Mouse (Mus musculus) intestine, embryonic 16.5 days (tissue): ENCODE results near the gene P4ha1. TPM values are rescaled to one million over a fixed set of nuclear protein-coding genes. Genes with fewer than 3 reads are reported as not detected.
A peak's percentile ranks its signal among the peaks of the same experiment; 100 is the strongest.

Source experiments
- ATAC-seq: fragments of 200-750 bp; cut with Nextera tagmentation; 2 replicates; pipeline ENCODE4 v1.8.0; 2017; ENCODE audit warnings: moderate TSS enrichment, moderate library complexity
- H3K27ac ChIP-seq: fragments of 300-500 bp; sonication (generic); 2 replicates; pipeline ENCODE4 v1.5.1; 2014; ENCODE audit warnings: mild to moderate bottlenecking, low read length
- H3K27me3 ChIP-seq: fragments of 300-500 bp; sonication (generic); replicated peaks from 2 replicates; pipeline ENCODE4 v1.6.1; 2014; ENCODE audit warnings: low read length, control low read depth, mixed read lengths; ENCODE audit not compliant: control insufficient read depth, insufficient read depth
- H3K36me3 ChIP-seq: fragments of 300-500 bp; sonication (generic); 2 replicates; pipeline ENCODE4 v1.6.1; 2014; ENCODE audit warnings: low read length, control low read depth; ENCODE audit not compliant: control insufficient read depth, insufficient read depth
- H3K4me1 ChIP-seq: fragments of 300-500 bp; sonication (generic); 2 replicates; pipeline ENCODE4 v1.6.1; 2014; ENCODE audit warnings: low read length, control low read depth, mixed read lengths; ENCODE audit not compliant: control insufficient read depth, insufficient read depth
- H3K4me2 ChIP-seq: fragments of 300-500 bp; sonication (generic); 2 replicates; pipeline ENCODE4 v1.6.1; 2014; ENCODE audit warnings: low read depth, low read length, control low read depth
- H3K4me3 ChIP-seq: fragments of 300-500 bp; sonication (generic); 2 replicates; pipeline ENCODE4 v1.5.1; 2014; ENCODE audit warnings: mild to moderate bottlenecking, low read length
- H3K9ac ChIP-seq: fragments of 300-500 bp; sonication (generic); 2 replicates; pipeline ENCODE4 v1.6.1; 2014; ENCODE audit warnings: low read depth, low read length
- H3K9me3 ChIP-seq: fragments of 300-500 bp; sonication (generic); 2 replicates; pipeline ENCODE4 v1.6.1; 2016; ENCODE audit warnings: low read length, control low read depth; ENCODE audit not compliant: control insufficient read depth
- WGBS: fragments of 180-500 bp; shearing (Covaris S2); extraction: QIAGEN DNeasy Blood & Tissue Kit; methylation state at CpG from one replicate; pipeline ENCODE4 v1.1.7; 2014; 5-methylcytosine and 5-hydroxymethylcytosine counted together
- polyA plus RNA-seq: library from polyadenylated mRNA; unstranded; fragments of >200 nt; fragmentation: Nextera tagmentation; extraction: Ambion mirVana; gene quantifications from 2 replicates; pipeline ENCODE4 v1.2.1, GENCODE M21; 2015

Gene P4ha1
- polyA plus RNA-seq, 1 experiment from 2014 or later: 69.4 TPM

DNA sequence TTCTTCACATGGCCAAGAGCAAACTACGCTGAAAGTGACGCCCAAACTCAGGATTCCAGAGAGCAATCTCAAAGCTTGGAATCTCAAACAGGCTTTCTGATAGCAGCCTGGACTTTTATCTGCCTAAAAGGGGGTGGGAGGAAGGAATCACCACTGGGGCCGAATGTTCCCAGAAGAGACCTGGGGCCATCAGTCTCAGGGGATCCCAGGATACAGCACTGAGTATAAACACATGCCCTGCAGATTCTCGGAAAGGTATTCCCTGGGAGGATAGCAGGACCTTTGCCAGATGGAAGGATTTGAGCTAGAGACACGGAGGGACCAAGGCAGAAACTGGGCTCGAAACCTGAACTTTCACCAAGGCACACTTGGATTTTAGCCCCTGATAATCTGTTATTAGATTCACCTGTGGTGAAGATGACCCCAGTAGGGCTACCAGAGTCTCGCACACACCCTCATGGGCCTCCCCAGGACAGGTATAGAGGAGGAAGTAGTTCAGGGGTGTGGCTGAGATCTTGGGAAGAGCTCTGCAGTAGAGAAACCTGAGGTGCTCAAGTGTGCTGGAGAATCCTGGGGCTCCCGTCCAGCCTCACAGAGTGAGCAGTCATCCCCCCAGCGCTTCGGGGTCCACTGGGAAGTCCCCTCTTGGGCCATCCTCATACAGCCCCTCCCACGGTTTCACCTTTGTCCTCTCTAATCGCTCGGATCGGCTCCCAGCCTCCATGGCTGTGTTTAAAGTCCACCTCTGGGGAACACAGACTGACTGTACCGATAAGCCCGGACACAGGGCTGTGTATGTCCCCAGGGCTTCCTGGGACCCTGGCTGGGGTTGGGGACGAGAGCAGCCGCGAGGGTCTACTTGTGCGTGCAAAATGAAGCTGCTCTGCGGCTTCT lies 80.0 kb downstream of the P4ha1 start, which contains the start of gene Pla2g12b:
Gene Pla2g12b, plus strand, starts transcription at position 762 of the 894 bp plus-strand sequence.
- no peaks in the 10 kb centered on the region for H3K4me1 ChIP-seq
- WGBS: 48% methylated on average over 21 of the region's 21 CpGs
- H3K27ac ChIP-seq: peak within 1 kb of the TSS; percentile 85
- peak within 1 kb of the TSS; percentile 70 for H3K9ac ChIP-seq
- H3K27me3 ChIP-seq: no peaks in the 10 kb centered on the region
- no peaks in the 10 kb centered on the region for H3K36me3 ChIP-seq
- ATAC-seq: peak; percentile 95
- H3K4me2 ChIP-seq: peak within 1 kb of the TSS; percentile 45
- H3K9me3 ChIP-seq: no peaks in the 10 kb centered on the region
- H3K4me3 ChIP-seq: peak within 1 kb of the TSS; percentile 48

DNA sequence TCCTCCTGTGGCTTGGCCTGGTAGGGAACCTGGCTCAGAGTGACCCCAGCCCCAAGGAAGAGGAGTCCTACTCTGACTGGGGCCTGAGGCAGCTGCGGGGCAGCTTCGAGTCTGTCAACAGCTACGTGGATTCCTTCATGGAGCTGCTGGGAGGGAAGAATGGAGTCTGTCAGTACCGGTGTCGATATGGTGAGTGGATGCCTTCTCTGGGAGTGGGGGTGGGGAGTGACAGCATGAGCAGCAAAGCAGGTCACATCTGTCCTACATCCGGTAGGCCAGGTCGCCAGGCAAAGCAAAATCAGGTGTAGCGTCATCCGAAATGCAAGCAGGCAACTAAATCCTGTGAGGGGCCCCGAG lies 80.7 kb downstream of the P4ha1 start:
- ATAC-seq: peak; percentile 66
- 57% methylated on average over 10 of the region's 10 CpGs for WGBS
- H3K4me1 ChIP-seq: no peaks in the 10 kb centered on the region
- peak overlapping the region; percentile 45 for H3K4me2 ChIP-seq
- no peaks in the 10 kb centered on the region for H3K9me3 ChIP-seq
- H3K4me3 ChIP-seq: peak overlapping the region; percentile 48
- peak overlapping the region; percentile 85 for H3K27ac ChIP-seq
- H3K9ac ChIP-seq: peak overlapping the region; percentile 70
- H3K36me3 ChIP-seq: no peaks in the 10 kb centered on the region
- no peaks in the 10 kb centered on the region for H3K27me3 ChIP-seq

GRCm38 (mm10) chr10:59408499-59408898 lies 85.4 kb downstream of the P4ha1 start:
- no peak overlapping the region for H3K27ac ChIP-seq
- no peaks in the 10 kb centered on the region for H3K36me3 ChIP-seq
- H3K27me3 ChIP-seq: no peaks in the 10 kb centered on the region
- no peak overlapping the region for H3K9ac ChIP-seq
- ATAC-seq: no peak
- no peaks in the 10 kb centered on the region for H3K4me1 ChIP-seq
- no peak overlapping the region for H3K4me2 ChIP-seq
- H3K4me3 ChIP-seq: no peak overlapping the region
- H3K9me3 ChIP-seq: no peaks in the 10 kb centered on the region
- WGBS: 38% methylated on average over 6 of the region's 6 CpGs

DNA sequence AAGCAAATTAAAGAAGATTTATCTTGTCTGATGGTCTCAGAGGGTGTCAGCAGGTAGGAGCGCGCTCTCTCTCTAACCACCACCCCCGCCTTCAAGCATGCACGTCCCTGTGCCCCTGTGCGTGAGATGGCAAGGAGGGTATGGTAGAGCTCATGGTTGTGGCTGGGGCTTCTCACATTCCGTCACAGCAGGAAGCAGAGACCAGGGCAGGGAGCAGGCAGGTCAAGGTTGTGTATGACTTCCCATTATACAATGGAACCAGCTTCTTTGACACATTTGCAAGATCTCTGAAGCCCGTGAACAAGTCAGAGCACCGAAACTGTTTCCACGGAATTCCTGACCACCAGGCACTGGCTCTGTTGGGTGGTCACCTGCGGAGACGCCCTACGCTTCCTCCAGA lies 87.2 kb downstream of the P4ha1 start:
- no peak overlapping the region for H3K9ac ChIP-seq
- ATAC-seq: no peak
- 58% methylated on average over 12 of the region's 12 CpGs for WGBS
- no peak overlapping the region for H3K4me2 ChIP-seq
- no peaks in the 10 kb centered on the region for H3K9me3 ChIP-seq
- H3K27ac ChIP-seq: no peak overlapping the region
- no peaks in the 10 kb centered on the region for H3K4me1 ChIP-seq
- no peak overlapping the region for H3K4me3 ChIP-seq
- H3K27me3 ChIP-seq: no peaks in the 10 kb centered on the region
- H3K36me3 ChIP-seq: no peaks in the 10 kb centered on the region

- H3K27me3 ChIP-seq: no peaks in the 10 kb centered on the region
- WGBS: 93% methylated on average over 4 of the region's 4 CpGs
- no peak overlapping the region for H3K27ac ChIP-seq
- no peak overlapping the region for H3K4me2 ChIP-seq
- H3K9me3 ChIP-seq: no peaks in the 10 kb centered on the region
- no peak overlapping the region for H3K4me3 ChIP-seq
- H3K36me3 ChIP-seq: no peaks in the 10 kb centered on the region
- no peak for ATAC-seq
- no peak overlapping the region for H3K9ac ChIP-seq
- H3K4me1 ChIP-seq: no peaks in the 10 kb centered on the region
These were observed 90.6 kb downstream of the P4ha1 start for GRCm38 (mm10) chr10:59413711-59414110.

DNA sequence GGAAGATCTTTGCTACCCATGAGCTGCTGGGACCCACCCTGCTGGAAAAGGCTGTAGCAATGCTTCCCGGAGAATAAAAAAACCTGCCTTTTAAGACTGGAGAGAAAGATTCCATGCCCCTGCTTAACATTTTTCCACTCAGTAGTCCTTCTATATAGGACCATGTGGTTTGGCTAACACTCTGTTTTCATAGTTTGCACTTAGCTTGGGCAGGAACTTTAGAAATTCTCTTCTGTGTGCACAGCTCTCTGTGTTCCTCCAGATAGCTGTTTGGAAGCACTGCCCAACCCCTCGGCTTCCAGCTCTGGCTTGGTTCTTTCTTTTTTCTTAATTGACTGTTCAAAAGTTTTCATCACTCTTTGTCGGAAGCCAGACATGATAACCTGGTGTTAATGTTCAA lies 93.5 kb downstream of the P4ha1 start:
- 82% methylated on average over 3 of the region's 3 CpGs for WGBS
- Histone ChIP-seq H3K9me3 (no peaks in the 10 kb centered on the region), H3K4me1 (no peaks in the 10 kb centered on the region), H3K4me2 (no peak overlapping the region), H3K27ac (no peak overlapping the region), H3K9ac (no peak overlapping the region), H3K36me3 (no peaks in the 10 kb centered on the region), H3K4me3 (no peak overlapping the region), H3K27me3 (no peaks in the 10 kb centered on the region)
- no peak for ATAC-seq

DNA sequence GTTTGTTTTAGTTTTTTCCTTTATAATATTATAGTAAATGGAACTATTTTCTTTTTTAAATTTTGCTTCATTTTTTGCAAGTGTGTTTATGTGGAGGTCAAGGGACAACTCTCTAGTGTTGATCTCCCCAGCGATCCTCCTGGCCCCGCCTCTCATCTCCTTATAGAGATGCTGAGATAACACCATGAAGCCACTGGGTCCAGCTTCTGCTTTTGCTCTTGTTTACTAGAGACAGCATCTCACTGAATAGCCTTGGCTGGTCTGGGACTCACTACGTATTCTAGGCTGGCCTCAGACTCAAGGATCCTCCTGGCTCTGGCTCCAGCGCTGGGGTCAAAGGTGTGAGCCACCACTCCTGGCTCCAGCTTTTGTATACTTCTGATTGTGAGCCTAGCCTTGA lies 96.4 kb downstream of the P4ha1 start:
- H3K9ac ChIP-seq: no peak overlapping the region
- H3K4me1 ChIP-seq: no peaks in the 10 kb centered on the region
- no peak overlapping the region for H3K4me3 ChIP-seq
- H3K36me3 ChIP-seq: no peaks in the 10 kb centered on the region
- no peaks in the 10 kb centered on the region for H3K27me3 ChIP-seq
- H3K27ac ChIP-seq: no peak overlapping the region
- WGBS: 83% methylated on average over 4 of the region's 4 CpGs
- H3K9me3 ChIP-seq: no peaks in the 10 kb centered on the region
- H3K4me2 ChIP-seq: no peak overlapping the region
- no peak for ATAC-seq

Other genes with a start within 250 kb of the P4ha1 start
- gene Sept10, start 101.4 kb upstream of the P4ha1 start, polyA plus RNA-seq: 24.6 and 25.6 TPM in 2 replicates
- 11.2 and 11.7 TPM in 2 replicates for gene Sowahc, start 101.3 kb upstream of the P4ha1 start, polyA plus RNA-seq
- not detected in 2 replicates for gene Gm10273, start 72.3 kb downstream of the P4ha1 start, polyA plus RNA-seq
- 62.2 and 69.1 TPM in 2 replicates for gene Pla2g12b, start 80.4 kb downstream of the P4ha1 start, polyA plus RNA-seq
- 2.1 and 2.3 TPM in 2 replicates for gene Oit3, start 118.5 kb downstream of the P4ha1 start, polyA plus RNA-seq